Mouse (Mus musculus): ENCODE data around the gene Mtmr6.

DNA sequence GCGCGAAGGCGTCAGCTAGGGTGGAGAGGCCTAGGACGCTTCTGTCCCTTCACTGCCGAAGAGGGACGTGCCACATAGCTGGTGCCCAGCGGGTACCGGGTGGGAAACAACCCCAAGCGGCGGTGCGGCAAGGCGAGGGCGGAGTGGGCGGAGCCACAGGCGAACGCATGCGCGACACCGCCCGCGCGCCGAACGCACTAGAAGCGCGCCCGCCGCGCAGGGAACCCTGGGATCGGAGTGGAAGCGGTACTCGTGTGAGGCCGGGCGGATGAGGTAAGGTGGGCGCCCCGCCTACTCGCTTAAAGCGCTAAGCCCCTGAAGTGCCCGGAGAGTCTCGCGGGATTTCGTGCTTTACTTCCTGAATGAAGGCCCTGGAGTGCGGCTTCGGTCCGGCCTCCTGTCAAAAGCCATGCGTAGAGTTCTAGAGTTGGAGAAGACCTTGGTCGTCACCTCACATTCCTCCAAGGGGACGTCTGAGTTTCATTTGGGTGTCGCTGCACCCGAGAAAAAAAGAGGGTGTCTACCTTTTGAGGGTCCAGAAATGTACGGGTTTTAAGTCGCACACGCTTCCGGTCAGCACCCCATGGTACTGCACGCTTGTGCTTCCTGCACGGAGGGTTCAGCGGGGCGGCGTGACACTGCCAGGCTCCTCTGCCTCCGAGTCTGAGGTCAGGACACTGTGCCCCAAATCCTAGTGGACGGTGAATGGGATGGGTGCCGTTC is 13.6 kb upstream of the Mtmr6 start, which contains the start of the genes Nupl1 and Gm49336:
- peak; percentile 89 for TF ChIP-seq POLR2A (IDR thresholded peaks at IDR 0.05; ENCODE audit: control insufficient read depth, extremely low read depth, insufficient read depth, low read length, poor library complexity)
- TF ChIP-seq CTCF (IDR thresholded peaks at IDR 0.05; ENCODE audit: borderline replicate concordance, control insufficient read depth, extremely low read depth, insufficient read depth, low read length, poor library complexity): peak; percentile 54; the same call in 1 of the 2 replicates
